Mouse (Mus musculus): ENCODE data around the gene Sorbs2. TPM values are rescaled to one million over a fixed set of nuclear protein-coding genes. Genes with fewer than 3 reads are reported as not detected.

Sorbs2 gene
- polyA plus RNA-seq, 1 experiment from 2014 or later: 43.2 TPM

Other genes starting within 250 kb of the Sorbs2 start
- gene F11, start 245.8 kb upstream of the Sorbs2 start, polyA plus RNA-seq (2015; fragmentation: Nextera tagmentation; extraction: Ambion mirVana): 0.13 and 0.21 TPM in 2 replicates
- gene Klkb1, start 212.9 kb upstream of the Sorbs2 start, polyA plus RNA-seq (2015; fragmentation: Nextera tagmentation; extraction: Ambion mirVana): 0.05 and 0.10 TPM in 2 replicates
- gene Gm45753, start 199.3 kb upstream of the Sorbs2 start, polyA plus RNA-seq (2015; fragmentation: Nextera tagmentation; extraction: Ambion mirVana): 0.32 and 0.42 TPM in 2 replicates
- 1.6 and 2.1 TPM in 2 replicates for gene Cyp4v3, start 174.6 kb upstream of the Sorbs2 start, polyA plus RNA-seq (2015; fragmentation: Nextera tagmentation; extraction: Ambion mirVana)
- gene Fam149a, start 125.5 kb upstream of the Sorbs2 start, polyA plus RNA-seq (2015; fragmentation: Nextera tagmentation; extraction: Ambion mirVana): 47.0 and 48.4 TPM in 2 replicates
- 3.2 and 4.1 TPM in 2 replicates for gene Tlr3, start 96.7 kb upstream of the Sorbs2 start, polyA plus RNA-seq (2015; fragmentation: Nextera tagmentation; extraction: Ambion mirVana)